Mouse (Mus musculus) testis, adult 2 months (tissue): ENCODE data around the gene Il31.

Experiments used
- CTCF ChIP-seq: fragments of 200-500 bp; IDR thresholded peaks from 2 replicates; pipeline ENCODE4 v1.5.1; 2012; ENCODE audit warnings: low read depth, mild to moderate bottlenecking, inconsistent platforms, low read length, moderate library complexity; ENCODE audit not compliant: control insufficient read depth, insufficient read depth, insufficient replicate concordance
- POLR2A ChIP-seq: fragments of 200-500 bp; IDR thresholded peaks from 2 replicates; pipeline ENCODE4 v1.6.1; 2012; ENCODE audit warnings: low read depth, mild to moderate bottlenecking, inconsistent platforms, low read length, moderate library complexity; ENCODE audit not compliant: control insufficient read depth

DNA sequence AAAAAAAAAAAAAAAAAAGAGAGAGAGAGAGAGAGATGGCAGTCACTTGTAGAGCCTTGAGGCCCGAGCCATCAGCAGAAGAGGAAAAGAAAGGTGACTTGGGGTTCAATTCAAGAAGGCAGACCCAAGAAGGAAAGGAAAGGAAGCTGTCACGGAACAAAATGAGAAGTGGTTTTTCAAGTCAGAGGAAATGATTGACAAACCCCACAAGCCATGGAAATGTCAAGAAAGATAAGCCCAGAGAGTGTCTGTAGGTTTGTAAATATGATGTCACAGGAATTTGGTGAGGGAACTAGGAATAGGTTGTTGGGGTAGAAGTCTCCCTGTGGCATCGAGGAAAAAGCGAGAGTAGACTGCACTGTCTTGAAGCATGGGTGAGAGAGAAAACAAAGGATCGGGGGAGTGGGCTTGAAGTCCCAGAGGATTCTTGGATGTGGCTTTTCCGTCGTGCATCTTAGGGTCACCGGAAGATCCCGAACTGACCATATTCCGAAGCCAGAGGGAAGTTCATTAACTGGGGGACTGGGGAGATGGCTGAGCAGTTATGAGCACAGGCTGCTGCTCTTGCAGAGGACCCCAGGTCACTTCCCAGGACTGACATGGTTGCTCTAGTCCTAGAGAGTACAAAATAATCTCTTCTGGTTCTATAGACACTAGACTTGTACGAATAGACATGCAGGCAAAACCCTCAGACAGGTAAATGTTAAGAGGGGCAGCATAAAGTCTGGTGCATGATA, 1.5 kb downstream of the Il31 start:
- no peak for TF ChIP-seq CTCF
- TF ChIP-seq POLR2A, result no peak
